Mouse (Mus musculus) liver, adult 2 months (tissue): ENCODE data around the gene Bach2. TPM values are rescaled to one million over a fixed set of nuclear protein-coding genes. Genes with fewer than 3 reads are reported as not detected.

Experiments used
- DNase-seq: peaks from one replicate; pipeline ENCODE4 v3.0.0-alpha.2; 2011; ENCODE audit warnings: low read depth, low spot score; ENCODE audit errors: extremely low read depth
- H3K27ac ChIP-seq: fragments of 200-500 bp; replicated peaks from 2 replicates; pipeline ENCODE4 v1.5.1; 2012; ENCODE audit warnings: low read depth, mild to moderate bottlenecking, control low read depth, inconsistent platforms, low read length; ENCODE audit not compliant: insufficient read depth
- H3K27me3 ChIP-seq: fragments of 200-500 bp; 2 replicates; pipeline ENCODE4 v1.6.1; 2012; ENCODE audit warnings: mild to moderate bottlenecking, moderate library complexity, low read length, inconsistent platforms; ENCODE audit not compliant: control insufficient read depth, insufficient read depth
- H3K36me3 ChIP-seq: fragments of 200-500 bp; 2 replicates; pipeline ENCODE4 v1.6.1; 2012; ENCODE audit warnings: low read length, inconsistent platforms; ENCODE audit not compliant: control insufficient read depth, insufficient read depth
- H3K4me1 ChIP-seq: fragments of 200-500 bp; 2 replicates; pipeline ENCODE4 v1.6.1; 2011; ENCODE audit warnings: low read length; ENCODE audit not compliant: control insufficient read depth, insufficient read depth
- H3K4me3 ChIP-seq: fragments of 200-500 bp; 2 replicates; pipeline ENCODE4 v1.5.1; 2011; ENCODE audit warnings: low read depth, mild to moderate bottlenecking, control low read depth, low read length, moderate library complexity; ENCODE audit not compliant: insufficient read depth
- H3K79me2 ChIP-seq: fragments of 200-500 bp; 2 replicates; pipeline ENCODE4 v1.6.1; 2012; ENCODE audit warnings: inconsistent platforms, mild to moderate bottlenecking, low read length, moderate library complexity; ENCODE audit not compliant: control insufficient read depth, insufficient read depth
- H3K9ac ChIP-seq: fragments of 200-500 bp; 2 replicates; pipeline ENCODE4 v1.6.1; 2012; ENCODE audit warnings: low read depth, mild to moderate bottlenecking, control low read depth, inconsistent platforms, low read length
- CTCF ChIP-seq: fragments of 200-500 bp; IDR thresholded peaks from 2 replicates; pipeline ENCODE4 v1.5.1; 2011; ENCODE audit warnings: low read depth, low read length, control low read depth
- POLR2A ChIP-seq: fragments of 200-500 bp; IDR thresholded peaks from 2 replicates; pipeline ENCODE4 v1.6.1; 2011; ENCODE audit warnings: low read length, control low read depth; ENCODE audit not compliant: insufficient read depth; ENCODE audit errors: extremely low read depth
- WGBS: fragments of 180-500 bp; shearing (Covaris S2); methylation state at CpG from one replicate; pipeline ENCODE4 v1.1.7; 2018; 5-methylcytosine and 5-hydroxymethylcytosine counted together
- polyA plus RNA-seq: library from polyadenylated mRNA; depleted of rRNA; stranded (reverse); fragments of >200 nt; gene quantifications from 2 replicates; pipeline ENCODE4 v1.2.3, GENCODE M21; 2012
- total RNA-seq: library from RNA; depleted of rRNA; stranded (reverse); fragments of >200 nt; gene quantifications from 2 replicates; pipeline ENCODE4 v1.2.3, GENCODE M21; 2014

Gene Bach2
- total and polyA plus RNA-seq, 2 experiments = 2.1 to 6.0 TPM

DNA sequence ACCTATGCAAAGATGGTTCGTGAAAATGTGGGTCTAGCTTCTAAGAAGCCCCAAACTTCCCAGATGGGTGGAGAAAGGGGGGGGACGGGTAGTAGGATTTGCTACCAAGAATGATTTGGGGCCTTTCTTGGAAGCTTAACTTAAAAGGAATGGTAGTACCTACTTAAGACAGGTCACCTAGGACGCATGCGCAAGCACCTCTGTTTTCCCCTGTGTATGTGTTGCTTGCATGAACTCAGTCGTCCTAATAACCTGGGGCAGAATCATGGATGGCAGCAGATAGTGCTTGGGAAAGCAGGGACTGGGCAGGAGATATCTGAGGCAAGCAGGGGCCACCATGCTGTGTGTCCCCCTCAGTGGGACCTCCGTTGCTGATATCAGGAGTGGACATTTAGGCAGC is 7.4 kb downstream of the Bach2 start:
- Histone ChIP-seq H3K4me3 (no peak overlapping the region), H3K9ac (peak overlapping the region; percentile 41), H3K27me3 (no peaks in the 10 kb centered on the region), H3K4me1 (peaks cover 34% of the 10 kb centered on the region), H3K79me2 (peaks cover 2% of the 10 kb centered on the region; the same call in 1 of the 2 replicates), H3K27ac (peak overlapping the region; percentile 93), H3K36me3 (no peaks in the 10 kb centered on the region)
- peak; percentile 74 for DNase-seq
- TF ChIP-seq CTCF = no peak
- WGBS = 22% methylated on average over 6 of the region's 6 CpGs

DNA sequence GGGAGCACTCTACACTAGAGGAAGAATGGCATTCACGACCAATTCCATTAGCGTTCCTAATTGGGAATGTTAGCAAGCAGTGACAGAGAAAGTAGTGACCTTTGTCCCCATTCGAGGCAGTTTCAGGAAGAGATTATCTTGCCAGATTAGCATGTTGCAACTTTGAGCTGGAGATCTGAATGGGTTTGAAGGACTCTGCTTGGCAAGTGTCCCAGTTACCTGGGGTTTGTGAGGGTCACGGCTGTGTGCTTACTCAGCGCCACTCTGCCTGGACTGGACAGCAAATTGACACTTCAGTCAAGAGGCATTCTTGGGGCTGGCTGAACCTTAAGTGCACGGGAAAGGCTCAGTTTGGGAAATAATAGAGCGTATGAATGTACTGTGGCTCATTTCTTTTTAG is 8.2 kb downstream of the Bach2 start:
- H3K4me3 ChIP-seq = no peak overlapping the region
- 4% methylated on average over 7 of the region's 7 CpGs for WGBS
- no peaks in the 10 kb centered on the region for H3K36me3 ChIP-seq
- H3K9ac ChIP-seq = no peak overlapping the region
- H3K4me1 ChIP-seq = peaks cover 36% of the 10 kb centered on the region
- peaks cover 5% of the 10 kb centered on the region; the same call in 1 of the 2 replicates for H3K79me2 ChIP-seq
- DNase-seq = peak; percentile 100
- H3K27ac ChIP-seq = peak overlapping the region; percentile 93; the same call in 1 of the 2 replicates
- TF ChIP-seq POLR2A (no peak), CTCF (no peak)
- no peaks in the 10 kb centered on the region for H3K27me3 ChIP-seq

DNA sequence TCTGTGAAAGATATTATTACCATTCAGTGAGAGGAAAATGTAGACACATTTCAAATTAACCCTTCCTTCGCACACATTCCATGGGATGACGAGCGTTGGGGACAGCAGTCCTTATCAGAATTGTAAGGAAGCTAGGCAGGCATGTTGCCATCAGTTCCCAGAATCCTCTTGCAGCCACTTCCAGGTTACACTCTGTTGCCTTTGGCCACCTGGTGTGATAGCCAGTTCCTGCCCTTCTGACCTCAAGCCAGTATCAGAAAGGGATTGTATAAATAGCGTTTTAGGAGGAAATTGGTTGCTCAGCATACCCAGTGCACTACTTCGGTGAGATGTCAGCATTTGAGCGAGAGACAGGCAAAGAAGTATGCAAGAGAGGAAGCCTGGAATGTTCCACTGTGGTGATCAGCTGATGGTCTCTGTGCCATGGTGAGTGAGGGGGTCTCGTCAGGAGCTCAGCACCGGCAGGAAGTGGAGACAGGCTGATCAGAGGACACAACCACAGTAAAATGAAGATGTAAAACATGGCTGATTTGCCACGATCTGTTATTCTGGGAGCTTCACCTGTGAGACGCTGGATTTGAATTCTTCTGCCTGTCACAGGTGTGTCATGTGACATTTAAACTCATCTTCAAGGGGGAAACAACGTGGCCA is 9.0 kb downstream of the Bach2 start:
- no peak for TF ChIP-seq POLR2A
- TF ChIP-seq CTCF = no peak
- H3K9ac ChIP-seq = peak overlapping the region; percentile 57
- 12% methylated on average over 11 of the region's 11 CpGs for WGBS
- H3K79me2 ChIP-seq = peaks cover 10% of the 10 kb centered on the region; the same call in 1 of the 2 replicates
- no peaks in the 10 kb centered on the region for H3K36me3 ChIP-seq
- no peaks in the 10 kb centered on the region for H3K27me3 ChIP-seq
- peak overlapping the region; percentile 83 for H3K27ac ChIP-seq
- H3K4me3 ChIP-seq = peak overlapping the region; percentile 22; the same call in 1 of the 2 replicates
- peaks cover 36% of the 10 kb centered on the region for H3K4me1 ChIP-seq
- DNase-seq = peak; percentile 94

DNA sequence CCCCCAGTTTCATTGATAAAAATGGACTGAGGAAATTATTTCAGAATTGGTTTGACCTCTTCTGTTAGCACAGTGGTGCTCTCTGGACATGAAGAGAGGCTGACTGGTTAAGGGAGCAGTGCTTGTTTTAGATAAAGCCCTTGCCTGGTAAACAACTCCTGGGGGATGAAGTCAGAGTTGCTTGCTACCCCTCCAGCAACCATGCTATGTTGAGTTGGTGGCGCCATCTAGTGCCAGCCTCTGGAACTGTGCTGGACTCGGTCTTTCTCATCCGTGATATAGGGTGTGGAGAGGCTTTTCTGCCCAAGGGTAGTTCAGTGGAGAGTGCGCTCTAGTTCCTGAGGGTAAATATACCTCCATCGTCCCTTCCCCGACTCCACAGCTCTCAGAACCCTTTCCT is 9.6 kb downstream of the Bach2 start:
- Histone ChIP-seq H3K4me1 (peaks cover 33% of the 10 kb centered on the region), H3K27ac (no peak overlapping the region), H3K79me2 (peaks cover 10% of the 10 kb centered on the region; the same call in 1 of the 2 replicates), H3K9ac (no peak overlapping the region), H3K36me3 (no peaks in the 10 kb centered on the region), H3K4me3 (no peak overlapping the region; the same call in 1 of the 2 replicates), H3K27me3 (no peaks in the 10 kb centered on the region)
- WGBS = 3% methylated on average over 6 of the region's 6 CpGs
- DNase-seq = peak; percentile 93
- TF ChIP-seq CTCF (peak; percentile 96), POLR2A (no peak)

DNA sequence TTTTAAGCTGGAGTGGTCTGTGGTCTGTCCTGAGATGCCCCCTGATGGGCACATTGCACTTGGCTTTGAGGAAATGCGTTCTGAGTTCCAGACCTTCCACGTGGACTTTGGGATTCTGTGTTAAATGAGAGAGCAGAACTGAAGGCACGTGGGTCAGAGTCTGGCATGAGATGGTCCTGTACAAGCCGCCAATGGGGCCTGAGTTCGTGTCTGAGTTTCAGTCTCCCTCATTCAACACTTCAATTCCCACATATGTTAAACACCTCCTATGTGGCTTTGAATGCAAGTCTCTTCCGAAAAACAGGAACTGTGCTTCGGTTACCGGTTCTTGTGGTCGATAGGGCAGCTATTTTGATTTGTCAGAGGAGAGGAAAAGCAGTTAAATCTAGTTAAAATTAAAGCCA is 10.4 kb downstream of the Bach2 start:
- WGBS = 15% methylated on average over 9 of the region's 9 CpGs
- Histone ChIP-seq H3K4me1 (peaks cover 30% of the 10 kb centered on the region), H3K79me2 (peaks cover 10% of the 10 kb centered on the region; the same call in 1 of the 2 replicates), H3K9ac (peak overlapping the region; percentile 30; the same call in 1 of the 2 replicates), H3K27ac (0 out of 2 replicates have a peak overlapping the region, but pooled peaks have one; percentile 4), H3K27me3 (no peaks in the 10 kb centered on the region), H3K4me3 (peak overlapping the region; percentile 0; the same call in 1 of the 2 replicates), H3K36me3 (no peaks in the 10 kb centered on the region)
- TF ChIP-seq POLR2A (no peak), CTCF (no peak)
- peak; percentile 80 for DNase-seq

DNA sequence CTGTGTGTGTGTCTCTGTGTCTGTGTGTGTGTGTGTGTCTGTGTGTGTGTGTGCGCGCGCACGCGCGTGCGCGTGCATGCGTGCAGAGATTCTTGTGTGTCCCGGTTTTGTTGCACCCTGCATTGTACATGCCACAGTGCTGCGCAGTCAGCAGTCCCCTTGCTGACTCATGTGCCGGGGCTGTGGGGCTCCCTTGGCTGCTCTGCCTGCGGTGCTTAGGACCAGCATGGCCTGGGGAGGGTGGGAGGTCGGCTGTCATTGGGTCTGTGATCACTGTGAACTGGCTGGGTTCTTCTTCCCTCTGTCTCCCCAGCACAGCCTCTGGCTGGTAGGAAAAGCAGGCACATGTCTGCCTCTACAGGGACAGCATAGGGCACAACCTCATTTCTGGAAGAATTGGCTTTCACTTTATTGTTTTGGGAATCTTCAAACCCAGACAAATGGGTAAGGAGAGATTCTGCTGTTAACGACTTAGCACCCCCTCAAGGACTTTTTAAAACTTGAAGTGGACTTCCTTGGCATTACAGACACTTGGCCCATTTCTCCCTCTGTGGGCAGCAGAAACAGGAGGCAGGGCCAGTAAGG is 11.2 kb downstream of the Bach2 start:
- Histone ChIP-seq H3K4me1 (peaks cover 30% of the 10 kb centered on the region), H3K27me3 (no peaks in the 10 kb centered on the region), H3K27ac (peak overlapping the region; percentile 42), H3K36me3 (no peaks in the 10 kb centered on the region), H3K9ac (peak overlapping the region; percentile 47), H3K4me3 (peak overlapping the region; percentile 31; the same call in 1 of the 2 replicates), H3K79me2 (peaks cover 10% of the 10 kb centered on the region; the same call in 1 of the 2 replicates)
- peak; percentile 16 for DNase-seq
- WGBS = 51% methylated on average over 15 of the region's 15 CpGs
- TF ChIP-seq CTCF (no peak), POLR2A (no peak)
